Mouse (Mus musculus) urinary bladder, adult 2 months (tissue): ENCODE results near the gene 9930111J21Rik1. TPM values are rescaled to one million over a fixed set of nuclear protein-coding genes. Genes with fewer than 3 reads are reported as not detected.
"Not testable (repeated sequence)": the region's sequence is repeated elsewhere in the genome, so short reads cannot be mapped to it uniquely, and the experiment has no call there.

ENCODE experiments used
- DNase-seq: peaks from one replicate; pipeline ENCODE4 v3.0.0; 2022; ENCODE audit warnings: low spot score
- polyA plus RNA-seq: library from polyadenylated mRNA; depleted of rRNA; stranded (reverse); fragments of >200 nt; gene quantifications from 2 replicates; pipeline ENCODE4 v1.2.3, GENCODE M21; 2012; rRNA removed

Gene 9930111J21Rik1
- polyA plus RNA-seq: 1.9 and 3.4 TPM in 2 replicates

DNA sequence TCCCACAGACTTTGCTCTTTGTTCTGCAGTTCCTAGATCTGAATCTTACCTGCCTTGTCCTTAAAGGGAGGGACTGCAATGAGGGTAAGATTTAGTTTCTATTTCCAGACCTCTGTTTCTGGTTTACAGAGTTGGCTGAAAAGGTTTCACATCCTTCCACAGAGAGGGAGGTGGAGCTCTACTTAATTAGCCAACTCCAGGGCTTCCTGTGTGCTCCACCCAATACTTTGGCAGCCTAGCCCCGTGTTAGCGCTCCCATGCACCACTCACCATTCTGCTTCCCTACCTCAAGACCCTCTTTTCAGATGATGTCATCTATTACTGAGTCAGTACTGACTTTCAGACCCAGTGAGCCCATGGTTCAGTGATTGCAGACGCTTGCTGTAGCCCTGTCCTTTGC is at the start of gene 9930111J21Rik1:
9930111J21Rik1 (minus strand) TSS at position 148 of the 400 bp plus-strand sequence.
- DNase-seq: not testable (repeated sequence)

DNA sequence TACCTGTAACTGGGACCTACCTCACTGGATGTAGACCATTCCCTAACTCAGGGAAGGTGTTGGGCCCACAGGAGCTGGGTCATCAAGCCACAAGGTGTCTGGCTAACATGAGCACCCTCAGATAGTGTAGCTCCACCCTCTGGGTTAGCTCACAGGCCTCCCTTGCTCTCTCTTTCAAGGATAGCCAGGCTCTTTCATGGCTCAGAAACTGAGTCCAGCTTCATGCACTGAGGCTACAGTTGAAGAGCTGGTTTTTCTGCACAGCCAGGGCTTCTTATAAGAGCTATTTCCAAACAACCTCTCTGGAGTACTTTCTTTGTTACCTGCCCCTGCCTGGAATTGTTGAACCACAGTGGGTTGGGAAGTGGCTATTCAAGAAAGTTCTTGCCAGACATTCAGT is 32.9 kb upstream of the 9930111J21Rik1 start:
- not testable (repeated sequence) for DNase-seq

- DNase-seq: not testable (repeated sequence)
These were observed 27.6 kb upstream of the 9930111J21Rik1 start for GRCm38 (mm10) chr11:49006785-49007184.

- DNase-seq: not testable (repeated sequence)
These were observed 27.1 kb upstream of the 9930111J21Rik1 start for GRCm38 (mm10) chr11:49006317-49006716.

GRCm38 (mm10) chr11:49000411-49000810 is 21.2 kb upstream of the 9930111J21Rik1 start:
- not testable (repeated sequence) for DNase-seq

GRCm38 (mm10) chr11:48994018-48994417 is 14.8 kb upstream of the 9930111J21Rik1 start, which contains the start of gene Tgtp1:
Tgtp1 (minus strand) TSS chr11:48994172.
- not testable (repeated sequence) for DNase-seq

DNA sequence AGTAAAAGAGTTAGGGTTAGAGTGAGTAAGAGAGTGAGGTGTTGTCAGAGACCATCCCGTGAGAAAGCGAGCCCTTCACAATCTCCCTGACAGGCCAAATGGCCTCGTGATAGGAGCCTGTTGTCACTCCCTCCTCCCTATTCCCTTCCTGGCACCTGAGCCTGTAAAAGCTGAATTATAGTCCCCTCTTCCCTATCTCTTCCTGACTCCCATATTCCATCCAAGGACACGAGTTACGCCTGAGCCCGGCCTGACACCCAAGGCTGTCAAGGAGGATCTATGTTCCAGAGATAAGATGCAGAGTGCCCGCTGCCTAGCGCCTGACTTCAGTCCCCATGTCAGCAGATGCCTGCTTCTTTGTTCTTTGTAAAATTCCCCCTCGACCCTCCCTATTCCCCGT is 14.1 kb upstream of the 9930111J21Rik1 start:
- DNase-seq: not testable (repeated sequence)

- not testable (repeated sequence) for DNase-seq
These were observed 12.7 kb upstream of the 9930111J21Rik1 start, which contains the start of gene Gm12185 for GRCm38 (mm10) chr11:48991740-48992520. Gm12185 (minus strand) TSS chr11:48992226.

DNA sequence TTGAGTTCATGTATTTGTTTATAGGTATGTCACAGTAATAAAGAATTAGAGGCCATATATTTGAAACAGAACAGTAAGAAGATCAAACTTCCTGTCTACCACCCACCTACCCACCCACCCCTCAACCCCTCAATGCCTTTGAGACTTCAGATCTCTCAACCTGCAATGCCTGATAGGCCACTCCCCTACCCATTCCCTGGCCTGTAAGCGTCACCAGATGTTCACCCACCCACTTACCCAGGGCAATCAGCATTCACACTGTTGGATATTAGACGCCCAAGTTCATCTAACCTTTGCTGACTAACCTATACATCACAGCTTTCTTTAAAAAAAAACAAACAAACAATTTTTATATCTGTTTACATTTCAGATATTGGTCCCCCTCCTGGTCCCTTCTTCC is 10.8 kb upstream of the 9930111J21Rik1 start:
- DNase-seq: not testable (repeated sequence)

DNA sequence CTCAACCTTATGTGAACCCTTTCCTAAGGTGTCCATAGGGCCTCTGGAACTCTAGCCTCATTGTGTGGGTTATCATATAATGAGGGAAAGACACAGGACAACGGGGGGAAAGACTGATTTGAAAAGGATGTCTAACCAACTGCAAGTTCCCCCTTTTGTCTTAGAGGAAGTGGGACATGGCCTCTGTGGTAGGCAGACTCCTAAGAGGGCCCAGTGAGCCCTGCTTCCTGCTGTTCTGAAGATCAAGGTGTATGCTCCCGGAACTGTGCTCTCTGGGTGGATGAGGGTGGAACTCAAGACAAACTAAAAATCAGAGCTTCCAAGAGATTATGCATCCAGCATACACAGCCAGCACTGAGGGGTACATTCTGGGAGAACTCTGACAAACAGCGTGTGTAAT is 9.0 kb upstream of the 9930111J21Rik1 start:
- not testable (repeated sequence) for DNase-seq

- not testable (repeated sequence) for DNase-seq
These were observed 3.6 kb upstream of the 9930111J21Rik1 start for GRCm38 (mm10) chr11:48982848-48983247.

- not testable (repeated sequence) for DNase-seq
These were observed 854 bp upstream of the 9930111J21Rik1 start for GRCm38 (mm10) chr11:48980052-48980451.

GRCm38 (mm10) chr11:48978240-48978939 is 808 bp downstream of the 9930111J21Rik1 start, which contains the start of gene Olfr56:
Olfr56 (plus strand) TSS chr11:48978889.
- DNase-seq: not testable (repeated sequence)

DNA sequence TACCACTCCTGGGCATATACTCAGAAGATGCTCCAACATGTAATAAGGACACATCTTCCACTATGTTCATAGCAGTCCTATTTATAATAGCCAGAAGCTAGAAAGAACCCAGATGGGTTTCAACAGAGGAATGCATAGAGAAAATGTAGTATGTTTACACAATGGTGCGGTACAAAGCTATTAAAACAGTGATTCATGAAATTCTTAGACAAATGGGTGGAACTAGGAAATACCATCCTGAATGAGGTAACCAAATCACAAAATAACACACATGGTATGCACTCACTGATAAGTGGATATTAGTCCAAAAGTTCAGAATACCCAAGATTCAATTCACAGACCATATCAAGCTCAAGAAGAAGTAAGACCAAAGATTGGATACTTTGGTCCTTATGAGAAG is 4.5 kb downstream of the 9930111J21Rik1 start:
- DNase-seq: not testable (repeated sequence)

DNA sequence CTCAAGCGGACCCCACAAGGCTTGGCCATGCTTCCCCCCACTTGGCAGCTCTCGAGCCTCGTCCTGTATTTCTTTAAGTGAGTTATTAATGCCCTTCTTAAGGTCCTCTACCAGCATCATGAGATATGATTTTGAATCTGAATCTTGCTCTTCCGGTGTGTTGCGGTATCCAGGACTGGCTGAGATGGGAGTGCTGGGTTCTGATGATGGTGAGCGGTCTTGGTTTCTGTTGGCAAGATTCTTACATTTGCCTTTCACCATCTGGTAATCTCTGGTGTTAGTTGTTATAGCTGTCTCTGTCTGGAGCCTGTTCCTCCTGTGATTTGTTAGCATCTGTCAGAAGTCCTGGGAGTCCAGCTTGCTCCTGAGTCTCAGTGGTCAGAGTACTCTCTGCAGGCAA is 33.1 kb downstream of the 9930111J21Rik1 start, which contains the start of gene Psme2b:
Psme2b (minus strand) TSS at position 101 of the 400 bp plus-strand sequence.
- DNase-seq: not testable (repeated sequence)

- not testable (repeated sequence) for DNase-seq
These were observed 39.9 kb downstream of the 9930111J21Rik1 start for GRCm38 (mm10) chr11:48939286-48939685.

DNA sequence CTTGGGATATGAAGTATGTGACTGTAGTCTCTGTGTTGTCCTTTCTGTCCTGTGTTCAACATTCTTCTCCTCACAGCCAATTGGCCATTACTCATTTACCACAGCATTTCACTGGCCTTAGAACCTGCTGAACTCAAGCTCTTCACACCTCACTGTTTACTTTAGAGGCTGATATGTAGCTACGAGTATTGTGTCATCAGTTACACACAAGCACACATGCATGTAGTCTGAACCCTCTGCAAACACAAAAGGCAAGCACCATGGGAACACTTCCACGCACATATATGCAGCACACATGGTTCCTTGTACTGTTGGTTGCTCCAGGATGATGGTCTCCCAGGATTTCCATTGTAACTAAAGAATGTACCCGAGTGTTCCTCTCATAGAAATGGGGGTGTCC is 43.9 kb downstream of the 9930111J21Rik1 start:
- DNase-seq: not testable (repeated sequence)

DNA sequence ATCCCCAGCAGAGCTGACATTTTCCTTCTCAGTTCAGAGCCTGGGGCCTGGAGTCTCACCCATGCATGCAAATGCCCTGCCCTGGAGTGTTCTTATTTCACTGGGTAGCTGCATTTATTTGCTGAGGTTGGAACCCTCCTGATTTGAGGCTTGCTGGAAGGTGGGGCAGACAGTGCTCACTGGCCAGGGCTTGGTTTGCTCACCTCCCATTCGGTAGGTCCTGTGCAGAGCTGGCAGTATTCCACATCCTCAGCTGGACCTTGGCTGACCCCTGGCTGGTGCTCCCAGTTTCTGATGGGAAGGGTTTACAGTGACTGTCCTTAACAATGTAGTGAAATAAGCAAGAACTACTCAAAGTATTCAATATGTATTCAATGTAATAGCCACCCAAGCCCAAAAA is 45.3 kb downstream of the 9930111J21Rik1 start:
- DNase-seq: not testable (repeated sequence)

DNA sequence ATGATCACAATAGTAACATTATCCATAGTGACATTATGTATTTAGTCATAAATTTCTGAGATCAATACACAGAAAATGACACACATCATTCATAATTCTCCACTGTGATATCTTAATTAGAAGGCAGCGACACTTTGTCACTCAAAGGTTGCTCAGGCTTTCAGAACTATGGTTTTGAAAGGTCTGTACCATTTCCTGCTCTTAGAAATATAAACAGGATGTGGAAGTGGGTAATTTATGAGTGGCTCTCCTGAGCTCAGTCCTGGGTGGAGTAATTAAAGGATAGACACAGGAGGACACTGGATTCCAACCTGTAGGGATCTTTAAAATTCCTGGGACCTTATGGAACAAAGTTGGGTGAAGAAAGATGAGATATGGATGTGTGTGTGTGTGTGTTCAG is 45.8 kb downstream of the 9930111J21Rik1 start:
- not testable (repeated sequence) for DNase-seq

DNA sequence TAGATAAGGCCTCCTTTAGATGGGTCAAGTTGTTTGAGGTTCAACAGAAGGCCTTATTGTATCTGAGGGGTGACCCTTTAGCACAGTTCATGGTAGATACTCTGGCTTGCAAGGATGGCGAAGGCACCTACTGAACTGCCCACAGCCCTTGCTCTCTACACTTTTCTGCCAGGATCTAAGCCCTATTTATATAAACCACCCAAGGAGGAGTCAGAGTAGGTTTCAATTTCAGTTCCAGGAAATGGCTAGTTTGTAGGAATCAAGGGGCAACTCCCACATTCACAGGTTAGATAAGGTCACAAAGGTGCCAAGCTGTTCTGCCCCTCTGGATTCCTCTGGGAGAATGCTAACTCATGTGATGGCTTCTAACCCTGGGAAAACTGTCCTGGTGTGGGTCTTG is 51.1 kb downstream of the 9930111J21Rik1 start:
- DNase-seq: not testable (repeated sequence)

GRCm38 (mm10) chr11:48926437-48926836 is 52.8 kb downstream of the 9930111J21Rik1 start:
- not testable (repeated sequence) for DNase-seq

- DNase-seq: not testable (repeated sequence)
These were observed 55.4 kb downstream of the 9930111J21Rik1 start for GRCm38 (mm10) chr11:48923818-48924217.
